Mouse (Mus musculus) megakaryocyte, adult 5-6 weeks (primary cell): ENCODE measurements at regions not wholly inside any gene's neighbourhood (a gene's known extent, or its start where the extent isn't known, plus 50 kb on each side); places are given as distances from the start of the nearest gene placed in this dataset.

Source experiments
- ATAC-seq: 2 replicates; pipeline ENCODE4 v1.8.0; 2016; ENCODE audit warnings: mild to moderate bottlenecking, inconsistent platforms; ENCODE audit not compliant: poor library complexity, severe bottlenecking

DNA sequence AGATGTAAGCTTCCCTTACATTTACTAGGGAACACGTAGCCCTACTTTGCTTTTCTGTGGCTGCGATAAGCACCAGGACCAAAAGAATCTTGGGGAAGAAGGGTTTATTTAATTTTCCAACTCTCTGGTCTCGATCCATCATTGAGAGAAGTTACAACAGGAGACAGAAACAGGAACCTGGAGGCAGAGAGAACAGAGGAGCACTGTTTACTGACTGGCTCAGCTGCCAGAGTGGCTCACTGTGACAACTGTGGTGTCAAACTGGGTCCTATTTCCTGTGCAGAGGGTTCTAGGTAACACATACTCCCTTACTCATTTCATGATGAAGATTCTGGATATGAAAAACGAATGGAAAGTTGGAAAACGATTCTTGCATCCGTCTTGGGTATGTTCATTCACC lies 125.7 kb upstream of the Meis1 start:
- ATAC-seq, result no peak

DNA sequence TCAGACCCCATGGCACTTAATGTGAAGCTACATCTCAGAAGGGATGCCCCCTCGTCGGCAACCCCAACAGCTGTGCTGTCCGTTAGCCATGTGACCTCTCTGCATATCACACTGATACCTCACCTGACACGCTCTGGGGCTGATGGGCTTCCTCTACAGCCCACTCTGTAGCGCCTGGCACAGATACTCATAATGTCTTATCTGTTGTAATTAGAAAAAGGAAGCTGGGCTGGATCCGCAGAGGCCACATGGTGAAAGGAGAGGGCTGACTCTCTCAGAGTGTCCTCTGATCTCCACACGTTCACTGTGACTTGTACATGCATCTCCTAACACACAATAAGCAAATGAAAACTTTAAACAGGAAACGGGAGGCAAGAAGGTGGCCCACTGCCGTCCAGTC lies 126.5 kb upstream of the Meis1 start:
- no peak for ATAC-seq

DNA sequence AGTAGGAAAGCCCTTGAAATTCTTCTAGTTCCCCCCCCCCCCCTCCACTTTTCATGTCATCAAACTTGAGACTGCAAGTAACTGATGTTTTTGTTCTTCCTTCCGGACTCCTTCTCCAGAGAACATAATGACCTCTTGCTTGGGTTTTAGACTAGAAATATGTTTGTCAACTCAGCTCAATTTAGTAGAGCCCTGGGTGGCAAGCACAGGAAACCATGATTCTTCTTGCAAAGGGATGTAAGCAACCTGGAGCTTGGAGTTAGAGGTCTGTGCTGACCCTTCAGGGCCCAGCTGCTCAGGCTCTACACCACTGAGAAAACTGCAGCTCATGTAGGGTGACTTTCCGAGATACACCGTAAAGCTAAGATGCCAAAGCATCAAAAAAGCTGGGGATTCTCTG lies 127.2 kb upstream of the Meis1 start:
- no peak for ATAC-seq

DNA sequence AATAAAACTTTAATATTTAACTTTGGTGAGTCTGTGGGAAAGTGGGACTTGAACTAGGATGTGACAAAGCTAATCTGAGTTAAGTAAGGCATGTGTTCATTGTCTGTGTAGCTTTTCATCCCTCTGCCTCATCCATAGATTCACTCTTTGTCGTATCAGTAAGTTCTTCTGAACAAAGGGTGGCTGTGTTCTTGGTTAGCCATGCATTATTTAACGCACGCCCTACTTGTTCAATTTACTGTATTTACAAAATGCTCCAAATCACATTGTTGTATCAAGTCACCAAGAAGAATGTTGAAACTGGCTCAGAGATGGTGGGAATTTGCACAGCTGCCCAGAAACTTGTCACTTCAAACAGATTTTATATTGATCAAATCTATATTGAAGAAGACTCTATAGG lies 132.2 kb upstream of the Meis1 start:
- no peak for ATAC-seq

DNA sequence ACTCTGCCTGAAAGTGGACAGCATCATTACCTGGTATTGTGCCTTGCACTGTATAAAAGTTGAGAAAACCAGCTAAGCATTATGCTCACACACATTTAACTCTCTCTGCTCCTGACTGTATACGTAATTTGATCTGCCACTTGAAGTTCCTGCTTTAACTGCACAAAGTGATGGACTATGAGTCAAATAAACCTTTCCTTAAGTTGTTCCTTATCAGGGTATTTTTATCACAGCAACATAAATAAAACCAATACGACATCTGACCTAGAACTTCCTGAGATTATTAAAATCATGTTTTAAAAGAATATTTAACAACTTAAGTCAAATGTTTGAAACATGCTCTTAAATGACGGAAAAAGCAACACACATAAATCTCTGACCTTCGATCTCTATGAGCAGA lies 134.9 kb upstream of the Meis1 start:
- ATAC-seq, result no peak

DNA sequence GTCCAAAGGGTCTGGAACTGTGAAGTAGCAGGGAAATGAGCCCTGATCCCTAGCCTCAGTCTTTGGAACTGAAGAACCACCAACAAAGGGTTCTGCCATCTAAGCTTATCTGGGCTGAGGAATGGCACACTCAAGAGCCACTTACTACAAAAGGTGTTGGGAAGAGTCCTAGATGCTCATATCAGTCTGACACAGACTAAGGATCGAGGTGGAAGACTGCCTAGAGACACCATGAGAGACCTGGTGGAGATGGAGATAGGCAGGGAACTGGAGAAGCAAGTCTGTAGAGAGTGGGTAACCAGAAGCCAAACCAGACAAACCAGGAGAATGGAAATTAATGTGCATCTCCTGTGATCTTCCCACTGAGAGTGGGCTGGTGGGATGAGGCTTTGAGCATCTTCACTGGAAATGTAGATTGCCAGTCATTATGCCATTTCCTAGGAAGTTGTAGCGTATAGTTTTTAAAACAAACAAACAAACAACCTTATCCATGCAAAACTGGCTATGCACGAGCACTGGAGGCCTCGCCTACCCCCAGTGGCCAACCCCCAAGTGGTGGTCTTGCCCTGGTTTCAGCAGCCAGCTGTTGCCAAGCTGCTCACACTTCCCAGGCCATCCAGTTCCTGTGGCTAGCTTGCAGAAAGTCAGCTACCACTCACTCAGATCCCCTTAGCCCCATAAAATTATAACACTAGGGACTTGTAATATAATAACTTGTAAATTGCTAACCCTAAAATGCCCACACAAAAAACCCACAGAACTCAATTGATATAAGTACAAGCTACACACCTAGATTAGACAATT lies 136.2 kb upstream of the Meis1 start:
- no peak for ATAC-seq

DNA sequence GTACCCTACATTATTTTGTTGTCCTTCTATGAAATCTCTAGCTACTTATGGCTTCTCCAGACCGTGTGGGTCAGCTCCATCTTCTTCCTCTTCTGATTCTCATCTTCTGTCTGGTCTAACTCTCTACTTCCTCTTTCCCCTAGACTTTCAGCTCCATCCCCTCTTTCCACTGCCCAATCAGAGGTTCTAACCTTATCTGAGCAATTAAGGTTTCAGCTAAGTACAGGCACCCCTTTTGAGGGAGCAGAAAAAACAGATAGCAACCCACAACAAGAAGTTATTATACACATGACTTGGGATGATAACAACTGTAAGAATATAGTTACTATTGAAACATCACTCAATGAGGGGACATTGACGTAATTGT lies 136.8 kb upstream of the Meis1 start:
- ATAC-seq, result peak; percentile 78

DNA sequence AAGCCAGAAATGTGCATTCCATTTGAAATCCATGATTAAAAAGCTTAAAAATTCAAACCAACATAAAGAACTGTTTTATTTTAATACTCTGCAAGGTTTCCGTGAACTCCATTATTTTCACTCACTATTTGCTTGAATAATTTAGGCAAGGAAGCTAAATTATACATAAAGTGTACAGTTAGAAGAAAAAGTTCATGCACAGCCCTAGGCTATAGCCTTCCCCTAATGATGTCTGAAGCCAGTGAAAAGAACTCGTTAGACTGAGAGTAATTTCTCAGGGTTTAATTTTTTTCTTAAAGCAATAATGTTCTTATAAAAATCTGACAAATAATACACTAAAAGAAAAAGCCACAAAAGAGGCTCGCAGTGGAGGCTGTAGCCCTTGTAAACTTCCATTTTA lies 141.4 kb upstream of the Meis1 start:
- no peak for ATAC-seq

DNA sequence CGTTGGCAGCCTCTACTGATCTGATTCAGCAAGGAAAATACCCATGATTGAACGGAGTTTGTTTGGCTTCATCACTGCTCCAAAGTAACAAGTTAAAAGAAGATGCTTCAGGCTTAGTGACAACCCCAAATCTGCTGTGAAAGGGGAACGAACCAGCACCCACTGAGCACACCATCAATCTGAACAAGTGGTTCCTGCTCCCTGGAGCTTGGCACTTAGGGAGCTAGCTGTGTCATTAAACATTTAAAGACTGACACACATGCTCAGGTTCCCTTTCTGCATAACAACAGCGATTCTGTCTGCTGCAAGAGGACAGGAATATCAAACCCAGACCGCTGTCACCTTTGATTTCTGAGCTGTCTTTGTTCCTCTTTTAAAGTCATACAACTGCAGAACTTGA lies 141.9 kb upstream of the Meis1 start:
- ATAC-seq, result no peak

DNA sequence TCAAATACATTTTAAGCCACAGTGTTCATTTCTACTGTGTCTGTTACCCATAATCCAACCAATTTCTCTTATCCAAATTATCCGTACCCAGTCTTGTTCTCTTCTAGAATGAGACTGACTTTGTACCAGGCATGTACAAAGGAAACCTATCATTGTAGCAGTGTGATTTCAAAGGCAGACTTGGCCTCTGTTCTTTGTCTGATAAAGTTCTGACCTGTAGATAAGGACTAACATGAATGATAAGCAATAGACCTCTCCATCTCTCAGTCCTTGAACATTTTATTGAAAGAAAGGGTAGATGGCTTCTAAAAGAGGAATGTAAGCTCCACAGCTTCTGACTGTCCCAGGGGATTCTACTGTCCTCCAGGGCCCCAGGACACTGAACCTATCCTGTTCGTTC lies 152.2 kb upstream of the Meis1 start:
- no peak for ATAC-seq

DNA sequence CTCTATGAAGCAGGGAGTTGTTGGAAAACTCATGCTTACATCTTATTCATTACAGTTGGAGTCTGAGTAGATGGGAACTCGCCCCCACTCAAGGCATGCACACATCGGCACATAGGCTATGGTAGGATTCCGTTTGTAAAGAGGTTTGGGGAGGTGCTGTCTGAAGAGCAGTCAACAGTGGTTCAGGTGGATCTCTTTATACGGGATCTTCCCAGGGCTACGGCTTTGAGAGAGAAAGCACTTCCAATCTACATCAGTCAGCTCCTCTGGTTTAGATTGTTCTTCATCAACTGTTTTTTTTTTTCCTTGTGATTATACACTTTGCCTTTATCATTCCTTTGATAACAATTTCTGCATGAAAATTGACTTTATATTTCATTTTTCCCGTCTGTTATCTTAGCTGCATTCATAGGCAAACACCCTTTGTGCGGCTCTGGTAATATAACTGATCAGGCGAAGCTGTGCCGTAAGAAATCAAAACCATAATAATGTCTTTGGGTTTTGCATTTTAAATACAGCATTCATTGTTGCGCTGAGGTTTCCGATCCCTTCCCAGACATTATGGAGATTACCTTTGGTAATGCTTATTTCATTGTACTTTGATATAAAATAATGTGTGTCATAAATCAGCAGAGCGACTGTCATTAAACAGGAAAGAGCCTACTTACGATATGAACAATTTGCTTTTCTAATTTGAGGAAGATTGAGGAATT lies 155.7 kb upstream of the Meis1 start:
- ATAC-seq, result no peak

DNA sequence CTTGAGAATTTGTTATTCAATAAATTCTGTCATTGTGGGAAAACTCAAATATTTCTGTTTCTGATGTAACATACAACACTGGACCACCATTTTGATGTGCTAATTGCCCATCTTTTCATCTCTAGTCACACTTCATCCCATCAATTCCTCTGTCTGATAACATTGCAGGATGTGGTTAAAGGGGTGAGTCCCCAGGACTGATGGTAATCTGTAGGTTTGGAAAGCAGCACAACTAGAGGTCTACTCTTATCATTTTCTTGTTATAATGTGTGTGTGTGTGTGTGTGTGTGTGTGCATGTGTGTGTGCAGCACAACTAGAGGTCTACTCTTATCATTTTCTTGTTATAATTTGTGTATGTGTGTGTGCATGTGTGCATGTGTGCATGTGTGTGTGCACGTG lies 160.5 kb upstream of the Meis1 start:
- ATAC-seq, result no peak

DNA sequence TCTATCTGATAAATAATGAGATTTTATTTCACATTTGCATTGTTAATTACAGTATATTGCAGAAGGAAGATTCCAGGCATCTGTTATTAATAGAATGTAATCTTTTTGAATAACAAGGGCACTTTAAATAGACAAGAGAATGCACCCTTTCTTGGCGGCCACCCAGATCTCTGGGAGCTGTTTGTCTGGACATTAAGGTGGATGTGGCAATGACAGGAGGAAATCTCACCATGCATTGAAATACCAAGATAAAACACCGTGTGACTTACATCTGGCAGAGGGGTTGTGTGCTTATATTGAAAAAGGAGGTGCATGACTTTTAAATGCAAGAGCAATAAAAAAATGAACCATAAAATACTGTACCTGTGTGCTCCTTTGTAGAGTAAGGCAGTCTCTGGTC lies 171.0 kb upstream of the Meis1 start:
- ATAC-seq, result no peak

DNA sequence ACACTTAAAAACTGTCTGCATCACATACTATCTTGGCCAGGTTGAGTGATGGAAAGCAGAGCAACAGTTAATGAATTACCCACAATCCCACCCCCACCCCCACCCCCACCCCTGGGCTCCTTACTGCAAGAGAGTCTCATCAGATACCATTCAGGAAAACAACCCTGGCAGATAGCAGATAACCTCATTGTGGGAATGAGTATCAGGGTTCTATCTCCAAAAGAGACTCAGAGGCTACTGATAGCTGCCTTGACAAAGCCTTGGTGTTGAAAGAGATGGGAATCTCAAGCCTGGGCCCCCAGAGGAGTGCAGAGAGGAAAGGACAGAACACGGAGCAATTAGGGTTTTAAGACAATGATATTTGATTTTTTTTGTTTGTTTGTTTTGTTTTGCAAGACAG lies 175.7 kb upstream of the Meis1 start:
- ATAC-seq, result no peak

DNA sequence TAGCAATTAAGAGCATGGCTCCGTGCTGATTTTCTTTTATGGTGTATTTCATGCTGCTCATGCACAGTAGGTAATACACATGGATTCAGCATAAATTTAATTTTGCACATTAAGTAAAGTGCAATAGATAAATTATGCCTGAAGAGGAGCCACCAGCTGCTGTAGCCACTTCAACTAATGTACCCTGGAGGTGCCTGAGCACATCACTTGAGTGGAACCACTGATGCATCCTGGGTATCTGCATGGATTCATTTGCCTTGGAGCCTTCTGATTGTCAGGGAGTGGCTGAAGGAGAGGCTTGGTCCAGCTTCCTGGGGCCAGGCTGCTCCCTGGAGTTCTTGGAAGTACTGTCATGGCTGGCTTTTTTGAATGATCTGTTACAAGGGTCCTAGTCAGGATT lies 179.0 kb upstream of the Meis1 start:
- no peak for ATAC-seq

DNA sequence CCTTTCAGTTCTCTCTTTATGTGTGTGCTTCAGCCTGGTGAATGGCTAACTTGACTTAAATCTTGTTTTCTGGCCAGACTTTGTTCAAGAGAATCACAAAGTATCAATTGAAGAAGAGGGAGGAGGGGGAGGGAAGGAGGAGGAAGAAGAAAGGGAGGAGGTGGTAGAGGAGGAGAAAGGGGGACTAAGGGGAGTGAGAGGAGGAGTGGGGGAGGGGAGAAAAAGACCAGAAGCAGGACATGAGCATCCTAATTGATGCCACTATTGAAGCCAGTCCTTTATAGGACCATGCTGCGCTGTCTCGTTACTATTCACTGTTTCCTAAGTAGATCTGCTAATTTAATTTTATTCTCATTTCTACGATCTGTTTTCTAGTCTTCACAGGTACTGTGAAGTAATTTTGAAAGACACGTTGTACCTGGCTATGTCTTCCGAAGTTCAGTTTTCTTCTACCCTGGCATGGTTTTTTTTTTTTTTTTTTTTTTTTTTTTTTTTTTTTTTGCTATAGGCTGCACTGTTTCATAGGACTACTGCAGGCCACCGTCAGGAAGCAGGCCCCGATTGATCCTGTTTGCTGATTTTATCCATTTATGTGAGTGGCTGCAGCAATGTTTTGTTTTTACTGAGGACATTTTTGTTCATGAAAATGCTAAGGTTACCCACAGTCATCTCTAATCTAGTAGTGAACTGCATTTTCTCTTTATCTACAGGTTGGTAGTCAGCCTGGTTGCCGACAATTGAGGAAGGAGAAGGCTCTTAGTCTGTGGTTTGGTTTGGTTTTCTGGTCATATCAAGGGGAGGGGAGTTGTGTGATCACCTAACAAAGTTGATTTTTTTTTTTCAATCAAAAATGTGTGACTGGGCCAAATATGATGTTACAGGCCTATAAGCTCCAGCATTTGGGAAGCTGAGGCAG lies 184.1 kb upstream of the Meis1 start:
- no peak for ATAC-seq

DNA sequence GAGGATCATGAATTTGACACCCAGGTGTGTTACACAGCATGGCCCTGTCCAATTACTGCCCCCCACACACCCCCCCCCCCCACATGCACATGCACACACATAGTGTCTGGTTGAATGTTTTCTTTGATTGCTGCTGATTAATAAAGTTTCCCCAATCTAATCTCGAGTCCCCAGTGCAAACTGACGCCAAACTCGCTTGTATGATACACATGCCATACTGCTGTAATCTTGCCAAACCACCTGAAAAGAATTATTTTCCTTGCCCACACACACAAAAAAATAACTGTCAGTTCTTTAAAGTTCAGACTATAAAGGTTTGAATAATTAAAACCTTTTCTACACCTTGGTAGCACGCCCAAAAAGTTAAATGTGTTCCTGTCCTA lies 184.7 kb upstream of the Meis1 start:
- no peak for ATAC-seq

DNA sequence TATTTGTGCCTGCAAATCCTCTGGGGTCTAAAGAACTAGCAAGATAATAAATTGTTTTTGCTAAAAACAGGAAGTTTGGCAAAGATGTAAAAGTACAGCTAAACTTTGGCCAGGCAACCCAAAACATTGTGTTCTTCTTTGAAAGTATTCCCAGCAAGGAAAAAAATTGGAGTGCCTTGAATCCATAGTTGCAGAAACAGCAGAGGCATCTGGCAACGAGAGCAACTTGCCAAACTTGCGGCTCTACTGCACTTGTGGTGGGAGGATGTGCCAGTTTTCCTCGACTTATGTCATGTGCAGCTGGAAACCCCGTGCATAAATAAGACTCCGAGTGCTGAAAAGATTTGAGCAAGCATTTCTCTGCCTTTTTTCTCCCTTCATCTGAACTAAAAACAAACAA lies 185.2 kb upstream of the Meis1 start:
- no peak for ATAC-seq

DNA sequence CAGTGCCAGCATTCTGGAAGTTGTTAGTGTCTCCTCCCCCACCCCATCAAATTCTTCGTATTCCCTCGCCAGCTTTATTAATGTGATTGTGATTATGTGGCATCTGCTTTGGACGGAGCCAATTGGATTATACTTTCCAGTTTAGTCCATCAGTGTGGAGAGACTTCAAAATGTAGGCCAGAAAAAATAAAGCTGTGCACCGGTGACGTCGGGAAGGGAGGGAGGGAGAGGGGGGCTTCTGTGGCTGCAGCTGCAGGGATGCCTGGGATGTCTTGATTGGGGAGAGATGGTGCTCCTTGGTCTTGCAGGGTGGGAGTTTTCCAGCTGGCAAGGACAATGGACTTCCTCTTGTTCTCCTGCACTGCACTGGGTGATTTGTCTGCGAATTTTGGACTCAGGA lies 185.7 kb upstream of the Meis1 start:
- no peak for ATAC-seq

DNA sequence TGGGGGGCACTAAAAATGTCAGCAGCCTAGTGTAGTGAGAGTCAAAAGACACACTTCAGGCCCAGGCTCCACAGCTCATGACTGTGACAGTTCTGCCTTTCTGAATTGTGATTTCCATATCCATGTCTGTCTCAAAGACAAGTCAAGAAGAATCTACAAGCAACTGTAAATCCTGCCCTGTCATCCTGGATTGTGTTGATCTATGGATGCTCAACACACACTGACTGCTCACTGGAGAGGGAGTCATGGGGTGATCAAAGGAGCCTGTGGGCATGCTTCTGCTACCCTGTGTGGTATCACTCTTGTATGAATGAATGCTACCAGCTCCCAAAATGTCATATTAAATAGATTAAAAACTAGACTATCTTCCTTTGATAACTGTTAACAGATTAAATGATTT lies 186.4 kb upstream of the Meis1 start:
- ATAC-seq, result no peak

DNA sequence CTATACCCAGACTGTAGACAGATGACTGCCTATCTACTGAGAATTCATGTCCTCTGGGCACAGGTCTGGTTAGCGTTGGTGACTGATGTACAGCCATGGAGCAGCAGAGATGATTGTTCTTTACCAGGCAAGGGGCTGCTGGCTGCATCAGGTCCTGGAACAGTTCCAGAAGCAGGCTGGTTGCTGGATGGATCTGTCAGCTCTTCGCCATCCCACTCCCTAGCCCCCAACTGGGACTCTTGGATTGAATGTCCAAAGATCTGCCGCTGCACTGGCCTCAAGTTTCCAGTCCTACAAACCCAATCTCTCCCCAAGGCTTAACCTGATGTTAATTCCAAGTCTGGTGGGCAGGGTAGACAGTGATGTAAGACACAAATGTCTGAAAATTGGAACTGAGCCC lies 200.7 kb upstream of the Meis1 start:
- no peak for ATAC-seq

DNA sequence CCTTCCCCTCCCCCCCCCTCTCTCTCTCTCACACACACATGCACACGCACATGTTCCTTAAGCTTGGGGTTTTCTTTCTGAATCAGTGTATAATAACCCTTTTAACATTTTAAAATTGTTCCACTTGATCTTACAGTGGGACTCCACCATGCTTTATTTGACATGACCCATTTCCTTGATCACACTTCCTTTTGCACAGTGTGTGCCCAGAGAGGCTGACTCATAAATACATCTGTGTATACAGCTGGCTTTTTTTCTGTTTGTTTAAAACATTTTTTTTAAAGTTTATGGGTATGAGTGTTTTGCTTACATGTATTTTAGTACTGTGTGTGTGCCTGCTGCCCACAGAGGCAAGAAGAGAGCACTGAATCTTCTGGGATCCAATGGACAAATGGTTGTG lies 202.7 kb upstream of the Meis1 start:
- ATAC-seq, result no peak
